Mouse (Mus musculus) megakaryocyte-erythroid progenitor cell, adult 5-6 weeks (primary cell): ENCODE results near the gene Gsto1. TPM values are rescaled to one million over a fixed set of nuclear protein-coding genes. Genes with fewer than 3 reads are reported as not detected.

Experiments
- ATAC-seq: replicated peaks from 2 replicates; pipeline ENCODE4 v1.8.0; 2016; ENCODE audit warnings: mild to moderate bottlenecking, inconsistent platforms; ENCODE audit not compliant: severe bottlenecking, poor library complexity, low FRiP score, low TSS enrichment
- total RNA-seq, 2 experiments: library from RNA; stranded (forward) in 1 of 2; stranded (reverse) in 1 of 2; fragments of 200-1000, 215-1000 nt in 1 of 2; fragments of >200 nt in 1 of 2; fragmentation: Nextera tagmentation in 1 of 2; gene quantifications; 2 replicates each; pipeline ENCODE4 v1.2.3; 2014 to 2017

Gsto1 gene
- total RNA-seq, 2 experiments from 2014 or later = 126 to 215 TPM

GRCm38 (mm10) chr19:47885191-47885743 lies 30.5 kb downstream of the Gsto1 start:
- no peak for ATAC-seq

- ATAC-seq = 0 out of 2 replicates have a peak, but pooled peaks have one; percentile 43
These were observed 31.1 kb downstream of the Gsto1 start for GRCm38 (mm10) chr19:47885886-47886285.

- no peak for ATAC-seq
These were observed 31.8 kb downstream of the Gsto1 start for GRCm38 (mm10) chr19:47886617-47887016.

- ATAC-seq = peak; percentile 35; the same call in 1 of the 2 replicates
These were observed 32.6 kb downstream of the Gsto1 start for GRCm38 (mm10) chr19:47887417-47887816.

GRCm38 (mm10) chr19:47888037-47888436 lies 33.3 kb downstream of the Gsto1 start:
- no peak for ATAC-seq

- no peak; the same call in 1 of the 2 replicates for ATAC-seq
These were observed 35.8 kb downstream of the Gsto1 start for GRCm38 (mm10) chr19:47890489-47891130.

- ATAC-seq = no peak
These were observed 37.0 kb downstream of the Gsto1 start for GRCm38 (mm10) chr19:47891562-47892312.

GRCm38 (mm10) chr19:47893092-47893491 lies 38.3 kb downstream of the Gsto1 start:
- no peak for ATAC-seq

- ATAC-seq = peak; percentile 90
These were observed 43.8 kb downstream of the Gsto1 start for GRCm38 (mm10) chr19:47898472-47899079.

- peak; percentile 42; the same call in 1 of the 2 replicates for ATAC-seq
These were observed 45.2 kb downstream of the Gsto1 start for GRCm38 (mm10) chr19:47900012-47900411.

GRCm38 (mm10) chr19:47900558-47900957 lies 45.8 kb downstream of the Gsto1 start:
- no peak for ATAC-seq

GRCm38 (mm10) chr19:47902316-47903201 lies 47.8 kb downstream of the Gsto1 start:
- no peak for ATAC-seq

- no peak for ATAC-seq
These were observed 48.9 kb downstream of the Gsto1 start for GRCm38 (mm10) chr19:47903679-47904078.

- no peak for ATAC-seq
These were observed 50.3 kb downstream of the Gsto1 start for GRCm38 (mm10) chr19:47905081-47905480.

GRCm38 (mm10) chr19:47905603-47906002 lies 50.8 kb downstream of the Gsto1 start:
- ATAC-seq = no peak

- no peak for ATAC-seq
These were observed 52.8 kb downstream of the Gsto1 start for GRCm38 (mm10) chr19:47907596-47907995.

GRCm38 (mm10) chr19:47908961-47909371 lies 54.2 kb downstream of the Gsto1 start:
- ATAC-seq = no peak

- 0 out of 2 replicates have a peak, but pooled peaks have one; percentile 12 for ATAC-seq
These were observed 54.8 kb downstream of the Gsto1 start for GRCm38 (mm10) chr19:47909387-47910116.
